Mouse (Mus musculus): ENCODE data around the gene Zfp324. TPM values are rescaled to one million over a fixed set of nuclear protein-coding genes. Genes with fewer than 3 reads are reported as not detected.

Zfp324 gene
- total and polyA plus RNA-seq, 3 experiments: 2.3 to 3.6 (median 2.6) TPM

DNA sequence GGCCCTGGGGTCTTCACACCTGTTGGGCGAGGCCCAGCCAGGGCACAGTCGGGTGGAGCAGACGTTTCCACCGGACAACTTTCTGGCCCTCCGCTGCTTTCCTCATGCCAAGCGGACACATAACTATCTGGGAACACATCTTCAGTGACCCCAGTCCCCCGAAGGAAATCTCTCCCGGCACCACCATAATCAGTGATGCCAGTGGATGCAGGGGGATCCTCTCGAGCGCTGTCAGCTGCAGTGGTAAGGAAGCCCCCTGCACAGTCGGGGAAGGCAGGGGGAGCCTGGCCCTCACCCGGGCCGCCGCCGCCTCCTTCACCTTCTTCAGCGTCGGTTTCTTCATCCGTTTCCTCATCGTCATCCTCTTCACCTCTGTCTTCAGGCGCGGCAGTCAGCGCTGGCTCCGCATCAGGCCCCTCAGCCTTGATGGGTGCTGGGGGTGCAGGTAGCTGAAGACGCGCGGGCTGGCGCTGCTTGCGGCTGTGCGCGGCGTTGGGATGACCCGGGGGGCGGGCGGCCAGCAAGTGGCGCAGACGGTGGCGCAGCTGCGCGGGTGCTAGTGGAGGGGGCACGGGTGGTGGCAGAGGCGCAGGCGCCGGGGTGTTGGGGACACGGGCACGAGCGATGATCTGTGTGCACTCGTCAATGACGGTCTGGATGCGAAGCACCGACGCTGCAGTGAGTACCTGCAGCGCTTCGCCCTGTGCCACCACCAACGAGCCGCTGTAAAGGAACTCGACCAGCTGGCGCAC lies 41.9 kb downstream of the Zfp324 start:
- DNase-seq: peak in 1 of 2 experiments; percentile 20
- intact Hi-C loops (cut with DNase I): loop anchor here (2.0 kb wide), 2 partner anchors 47 to 99 kb away; partner anchors contain the start of gene Mzf1
- peaks cover 3% of the 10 kb centered on the region; the same call in 1 of the 2 replicates for H3K4me1 ChIP-seq (ENCODE audit: control insufficient read depth, insufficient read depth, low read length)
- no peaks in the 10 kb centered on the region for H3K79me2 ChIP-seq (replicated peaks; ENCODE audit: control insufficient read depth, insufficient read depth, low read length)
- no peak overlapping the region for H3K9ac ChIP-seq (ENCODE audit: low read depth, low read length)
- peak overlapping the region; percentile 75 for H3K27ac ChIP-seq
- TF ChIP-seq EP300 (IDR thresholded peaks at IDR 0.05; ENCODE audit: insufficient read depth, low read depth, low read length): no peak
- TF ChIP-seq POLR2A (IDR thresholded peaks at IDR 0.05; ENCODE audit: insufficient read depth, low read depth, low read length): no peak
- TF ChIP-seq CTCF (IDR thresholded peaks at IDR 0.05): no peak
- H3K4me3 ChIP-seq: no peak overlapping the region
- H3K27me3 ChIP-seq (ENCODE audit: control insufficient read depth, insufficient read depth, low read length): no peaks in the 10 kb centered on the region
- 71% methylated on average over 57 of the region's 57 CpGs for WGBS
- H3K36me3 ChIP-seq (ENCODE audit: control insufficient read depth, insufficient read depth, low read length): no peaks in the 10 kb centered on the region

DNA sequence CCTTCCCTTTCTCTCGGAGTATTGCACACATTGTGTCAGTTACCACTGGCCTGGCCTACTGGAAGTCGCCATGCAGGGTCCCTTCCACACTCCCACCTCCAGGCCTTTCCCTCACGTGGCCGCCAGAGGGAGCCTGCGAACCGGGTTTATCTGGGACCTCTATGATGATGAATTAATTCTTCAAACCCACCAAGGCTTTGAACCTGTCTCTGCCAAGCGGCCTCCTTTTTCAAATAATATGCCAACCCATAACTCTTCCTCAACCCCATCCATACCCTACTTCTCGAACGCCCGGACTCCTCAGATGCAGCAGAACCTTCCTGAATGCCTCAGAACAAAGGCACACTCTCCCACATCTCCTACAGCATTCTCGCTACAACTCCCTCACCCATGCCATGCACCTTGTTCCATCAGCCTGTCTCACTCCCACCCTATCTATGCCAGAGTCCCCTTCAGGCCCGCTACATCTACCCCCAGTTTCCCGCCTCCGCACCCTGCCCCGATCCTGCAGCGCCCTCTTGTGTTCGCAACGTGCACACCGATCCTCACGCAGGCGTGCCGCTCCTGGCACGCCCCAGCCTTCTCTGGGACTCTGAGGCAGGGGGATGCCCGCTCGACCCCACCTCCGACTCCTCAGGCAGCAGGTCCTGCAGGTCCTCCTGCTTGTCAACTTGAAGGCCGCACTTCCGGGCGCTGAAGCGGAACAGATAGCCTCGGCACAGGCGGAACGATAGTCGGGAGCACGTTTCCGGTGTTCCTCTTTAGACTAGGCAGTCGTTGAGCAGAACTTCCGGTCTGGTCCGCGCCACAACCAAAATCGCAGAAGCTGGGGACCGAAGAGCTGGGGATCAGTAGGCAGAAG lies 43.7 kb downstream of the Zfp324 start:
- Histone ChIP-seq H3K36me3 (ENCODE audit: control insufficient read depth, insufficient read depth, low read length) (no peaks in the 10 kb centered on the region), H3K4me1 (ENCODE audit: control insufficient read depth, insufficient read depth, low read length) (peaks cover 3% of the 10 kb centered on the region; the same call in 1 of the 2 replicates), H3K4me3 (peak overlapping the region; percentile 74), H3K9ac (ENCODE audit: low read depth, low read length) (peak overlapping the region; percentile 79), H3K27me3 (ENCODE audit: control insufficient read depth, insufficient read depth, low read length) (no peaks in the 10 kb centered on the region), H3K79me2 (replicated peaks; ENCODE audit: control insufficient read depth, insufficient read depth, low read length) (no peaks in the 10 kb centered on the region), H3K27ac (peak overlapping the region; percentile 93)
- intact Hi-C loops (cut with DNase I): loop anchor here (1.0 to 2.0 kb wide), 5 partner anchors 14 to 101 kb away; partner anchors contain the start of gene Mzf1
- DNase-seq: peak; percentile 93
- under 1% methylated on average over 42 of the region's 42 CpGs for WGBS
- peak; percentile 56; the same call in 1 of the 2 replicates for TF ChIP-seq EP300 (IDR thresholded peaks at IDR 0.05; ENCODE audit: insufficient read depth, low read depth, low read length)
- TF ChIP-seq CTCF (IDR thresholded peaks at IDR 0.05): peak; percentile 67
- TF ChIP-seq POLR2A (IDR thresholded peaks at IDR 0.05; ENCODE audit: insufficient read depth, low read depth, low read length): peak; percentile 89

DNA sequence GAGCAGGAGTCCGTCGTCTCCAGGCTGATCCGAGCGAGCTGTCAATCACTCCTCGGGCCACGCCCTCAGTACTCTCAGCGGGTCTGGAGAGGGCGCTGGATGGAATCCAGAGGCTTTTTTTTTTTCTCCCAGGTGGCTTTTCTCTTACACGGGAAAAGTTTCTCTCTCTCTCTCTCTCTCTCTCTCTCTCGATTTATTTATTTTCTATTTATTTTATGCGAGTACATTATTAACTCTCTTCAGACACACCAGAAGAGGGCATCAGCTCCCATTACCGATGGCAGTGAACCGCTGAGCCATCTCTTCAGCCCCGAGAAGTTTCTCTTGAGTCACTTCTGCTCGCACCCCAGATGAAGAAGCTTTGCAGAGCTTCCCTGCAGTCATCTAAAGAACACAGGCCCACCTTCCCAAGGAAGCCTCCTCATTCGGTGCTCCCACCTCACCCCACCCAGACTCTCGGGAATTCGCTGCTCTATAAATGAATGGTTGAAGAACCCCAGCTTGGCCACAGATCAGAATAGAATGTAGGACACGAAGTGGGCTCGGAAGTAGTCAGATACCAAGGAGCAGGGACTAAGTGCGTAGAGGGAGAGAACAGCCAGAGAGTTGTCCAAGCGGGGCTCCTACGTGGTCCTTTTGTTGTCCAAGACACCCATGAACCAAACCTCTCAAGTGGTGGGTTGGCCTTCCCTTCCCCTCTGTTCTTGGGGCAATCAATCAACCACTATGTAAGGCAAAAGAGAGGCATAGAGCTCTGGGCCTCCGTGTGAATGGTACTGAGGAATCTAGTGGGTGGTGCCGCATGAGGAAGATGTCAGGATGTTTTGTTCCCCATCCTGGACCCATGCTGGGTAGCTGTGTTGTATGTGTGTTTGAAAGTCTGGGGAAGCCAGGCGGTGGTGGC lies 44.6 kb downstream of the Zfp324 start, which contains the start of gene Zbtb45:
Gene Zbtb45 (minus strand): TSS at position 30 of the 904 bp plus-strand sequence.
- peak within 1 kb of the TSS; percentile 79 for H3K9ac ChIP-seq (ENCODE audit: low read depth, low read length)
- peak in 1 of 2 experiments; percentile 28 for DNase-seq
- no peaks in the 10 kb centered on the region for H3K79me2 ChIP-seq (replicated peaks; ENCODE audit: control insufficient read depth, insufficient read depth, low read length)
- no peaks in the 10 kb centered on the region for H3K36me3 ChIP-seq (ENCODE audit: control insufficient read depth, insufficient read depth, low read length)
- H3K4me1 ChIP-seq (ENCODE audit: control insufficient read depth, insufficient read depth, low read length): peaks cover 3% of the 10 kb centered on the region; the same call in 1 of the 2 replicates
- H3K4me3 ChIP-seq: peak within 1 kb of the TSS; percentile 74
- peak within 1 kb of the TSS; percentile 93 for H3K27ac ChIP-seq
- 17% methylated on average over 26 of the region's 26 CpGs for WGBS
- H3K27me3 ChIP-seq (ENCODE audit: control insufficient read depth, insufficient read depth, low read length): no peaks in the 10 kb centered on the region
- intact Hi-C loops (cut with DNase I): loop anchor here (1.0 kb wide), 1 partner anchor 13 kb away; no protein-coding TSS in a partner anchor
- TF ChIP-seq POLR2A (IDR thresholded peaks at IDR 0.05; ENCODE audit: insufficient read depth, low read depth, low read length) (no peak), EP300 (IDR thresholded peaks at IDR 0.05; ENCODE audit: insufficient read depth, low read depth, low read length) (no peak), CTCF (IDR thresholded peaks at IDR 0.05) (no peak)

DNA sequence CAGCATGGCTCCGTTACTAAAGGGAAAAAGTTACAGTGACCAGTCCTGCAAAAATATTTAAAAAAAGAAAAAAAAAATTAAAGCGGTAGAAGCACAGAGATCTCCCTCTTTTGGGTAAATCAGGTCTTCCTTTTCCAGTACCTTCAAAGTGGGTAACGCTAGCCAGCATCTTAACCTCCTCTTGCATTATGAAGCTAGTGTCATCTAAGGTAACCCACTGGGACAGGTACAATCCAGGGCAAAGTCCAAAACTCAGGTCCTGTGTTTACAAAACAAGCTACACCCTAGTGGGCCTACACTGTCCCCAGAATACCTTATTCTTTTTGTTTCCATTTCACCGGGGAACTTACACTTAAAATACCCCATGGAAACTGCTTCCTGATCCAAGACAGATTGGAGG lies 48.0 kb downstream of the Zfp324 start:
- Histone ChIP-seq H3K27ac (no peak overlapping the region), H3K4me3 (no peak overlapping the region), H3K4me1 (ENCODE audit: control insufficient read depth, insufficient read depth, low read length) (peaks cover 1% of the 10 kb centered on the region; the same call in 1 of the 2 replicates), H3K36me3 (ENCODE audit: control insufficient read depth, insufficient read depth, low read length) (no peaks in the 10 kb centered on the region), H3K79me2 (replicated peaks; ENCODE audit: control insufficient read depth, insufficient read depth, low read length) (no peaks in the 10 kb centered on the region), H3K27me3 (ENCODE audit: control insufficient read depth, insufficient read depth, low read length) (no peaks in the 10 kb centered on the region), H3K9ac (ENCODE audit: low read depth, low read length) (no peak overlapping the region)
- WGBS: 62% methylated on average over 4 of the region's 4 CpGs
- no peak for DNase-seq
- TF ChIP-seq POLR2A (IDR thresholded peaks at IDR 0.05; ENCODE audit: insufficient read depth, low read depth, low read length) (no peak), CTCF (IDR thresholded peaks at IDR 0.05) (no peak), EP300 (IDR thresholded peaks at IDR 0.05; ENCODE audit: insufficient read depth, low read depth, low read length) (no peak)
- intact Hi-C loops (cut with DNase I): no loop called here

DNA sequence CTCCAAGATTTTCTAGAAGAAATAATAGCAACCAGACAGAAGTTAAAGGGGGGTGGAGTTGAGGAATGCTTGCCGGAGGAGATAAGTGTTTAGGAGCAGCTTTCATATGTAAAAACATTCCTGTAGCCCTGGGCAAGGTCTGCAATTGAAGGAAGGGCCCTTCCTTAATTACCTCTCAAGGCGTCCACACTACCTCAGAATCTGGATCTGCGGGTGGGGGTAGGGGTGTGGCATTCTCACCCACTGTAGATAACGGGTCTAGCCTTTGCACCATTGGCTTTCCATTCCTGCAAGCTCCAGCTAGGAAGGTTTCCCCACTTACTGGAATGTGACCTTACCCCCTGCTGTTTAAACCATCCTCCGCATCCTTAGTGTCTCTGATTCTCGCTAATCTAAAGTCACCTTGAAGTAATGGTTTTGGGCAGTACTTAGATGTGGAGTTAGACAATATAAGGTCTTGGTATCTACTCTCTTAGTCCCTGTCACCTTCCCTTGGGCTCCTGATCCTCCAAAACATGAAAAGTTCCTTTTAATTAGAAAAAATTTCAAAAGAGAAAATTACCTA lies 48.7 kb downstream of the Zfp324 start:
- Histone ChIP-seq H3K4me1 (ENCODE audit: control insufficient read depth, insufficient read depth, low read length) (peaks cover 1% of the 10 kb centered on the region; the same call in 1 of the 2 replicates), H3K4me3 (no peak overlapping the region), H3K79me2 (replicated peaks; ENCODE audit: control insufficient read depth, insufficient read depth, low read length) (no peaks in the 10 kb centered on the region), H3K27me3 (ENCODE audit: control insufficient read depth, insufficient read depth, low read length) (no peaks in the 10 kb centered on the region), H3K36me3 (ENCODE audit: control insufficient read depth, insufficient read depth, low read length) (no peaks in the 10 kb centered on the region), H3K9ac (ENCODE audit: low read depth, low read length) (no peak overlapping the region), H3K27ac (no peak overlapping the region)
- no peak for DNase-seq
- 39% methylated on average over 6 of the region's 6 CpGs for WGBS
- intact Hi-C loops (cut with DNase I): no loop called here
- TF ChIP-seq EP300 (IDR thresholded peaks at IDR 0.05; ENCODE audit: insufficient read depth, low read depth, low read length) (no peak), CTCF (IDR thresholded peaks at IDR 0.05) (no peak), POLR2A (IDR thresholded peaks at IDR 0.05; ENCODE audit: insufficient read depth, low read depth, low read length) (no peak)

All from heart, adult 2 months (tissue).